Mouse (Mus musculus) kidney, postnatal 4 days (tissue): ENCODE measurements around the gene Otop2.

ENCODE experiments used
- DNase-seq, 2 experiments: peaks; one replicate each; pipeline ENCODE4 v3.0.0; 2021; ENCODE audit warnings: mixed read lengths in 2 of 2

Otop2 gene

GRCm38 (mm10) chr11:115276780-115277603 is 30.0 kb upstream of the Otop2 start, which contains the start of gene Fdxr:
Gene Fdxr (minus strand): TSS chr11:115277050.
- DNase-seq: peak; percentile 99

- no peak for DNase-seq
Measured at GRCm38 (mm10) chr11:115277604-115277975, 29.4 kb upstream of the Otop2 start.

GRCm38 (mm10) chr11:115278176-115278575 is 28.8 kb upstream of the Otop2 start:
- no peak for DNase-seq

GRCm38 (mm10) chr11:115279726-115280125 is 27.2 kb upstream of the Otop2 start:
- no peak for DNase-seq

GRCm38 (mm10) chr11:115282295-115282694 is 24.7 kb upstream of the Otop2 start:
- DNase-seq: no peak

- no peak for DNase-seq
Measured at GRCm38 (mm10) chr11:115282723-115283485, 24.1 kb upstream of the Otop2 start.

GRCm38 (mm10) chr11:115283486-115283765 is 23.5 kb upstream of the Otop2 start:
- DNase-seq: no peak

- no peak for DNase-seq
Measured at GRCm38 (mm10) chr11:115283891-115284620, 22.9 kb upstream of the Otop2 start.

GRCm38 (mm10) chr11:115285282-115285681 is 21.7 kb upstream of the Otop2 start:
- DNase-seq: no peak

GRCm38 (mm10) chr11:115286201-115286993 is 20.6 kb upstream of the Otop2 start:
- DNase-seq: no peak

- DNase-seq: no peak
Measured at GRCm38 (mm10) chr11:115287386-115287785, 19.6 kb upstream of the Otop2 start.

GRCm38 (mm10) chr11:115288305-115288704 is 18.7 kb upstream of the Otop2 start:
- no peak for DNase-seq

- peak; percentile 34 to 52 for DNase-seq
Measured at GRCm38 (mm10) chr11:115289885-115290284, 17.1 kb upstream of the Otop2 start.

- no peak for DNase-seq
Measured at GRCm38 (mm10) chr11:115290314-115290713, 16.6 kb upstream of the Otop2 start.

GRCm38 (mm10) chr11:115290919-115291318 is 16.0 kb upstream of the Otop2 start:
- peak; percentile 83 to 86 for DNase-seq

GRCm38 (mm10) chr11:115291503-115291902 is 15.5 kb upstream of the Otop2 start:
- DNase-seq: no peak

GRCm38 (mm10) chr11:115292631-115293375 is 14.2 kb upstream of the Otop2 start:
- DNase-seq: peak; percentile 28 to 47

GRCm38 (mm10) chr11:115295939-115296338 is 11.0 kb upstream of the Otop2 start:
- DNase-seq: no peak

- DNase-seq: no peak
Measured at GRCm38 (mm10) chr11:115296471-115297210, 10.3 kb upstream of the Otop2 start.

GRCm38 (mm10) chr11:115297214-115297826 is 9.6 kb upstream of the Otop2 start, which contains the start of gene Fads6:
Gene Fads6 (minus strand): TSS chr11:115297663.
- DNase-seq: peak; percentile 65 to 77

- DNase-seq: no peak
Measured at GRCm38 (mm10) chr11:115298160-115298559, 8.8 kb upstream of the Otop2 start.
